Comparison of ENCODE assay signal across 9 mouse cellular contexts in genomic region chr11:58057455-58057854, GRCm38 (mm10). TPM values are rescaled to one million over a fixed set of nuclear protein-coding genes. Genes with fewer than 3 reads are reported as not detected.
DNase-seq lines count a peak whose midpoint lies in the region; ATAC-seq and TF ChIP-seq lines count a peak whose summit lies in the region.
"Had no signal": no experiment of that assay in that cellular context is flagged by ENCODE, and none has a peak within 500 bp of the region (broad histone marks: within the 10 kb centered on the region; RNA-seq: fewer than 3 reads in every experiment).

No protein-coding gene starts in this region.

- H3K9ac ChIP-seq in forebrain, postnatal 0 days: no peak overlapping the region
- H3K9ac ChIP-seq in forebrain, embryonic 13.5 days: no peak overlapping the region
- H3K9ac ChIP-seq in hindbrain, postnatal 0 days (replicated peaks; ENCODE audit: low read length): no peak overlapping the region

- peak; percentile 87 for TF ChIP-seq CTCF in forebrain, postnatal 0 days (IDR thresholded peaks at IDR 0.05; ENCODE audit: low read depth)
- peak; percentile 17; the same call in 1 of the 2 replicates for TF ChIP-seq CTCF in thymus, adult 2 months (IDR thresholded peaks at IDR 0.05; ENCODE audit: borderline replicate concordance, control insufficient read depth, extremely low read depth, insufficient read depth, low read length, poor library complexity)
- TF ChIP-seq CTCF in hindbrain, postnatal 0 days (IDR thresholded peaks at IDR 0.05; ENCODE audit: low read depth): peak; percentile 83

- H3K36me3 ChIP-seq in forebrain, postnatal 0 days (ENCODE audit: insufficient read depth): peaks cover 63% of the 10 kb centered on the region
- peaks cover 89% of the 10 kb centered on the region for H3K36me3 ChIP-seq in forebrain, embryonic 13.5 days (ENCODE audit: poor library complexity, severe bottlenecking)
- peaks cover 71% of the 10 kb centered on the region for H3K36me3 ChIP-seq in thymus, adult 2 months (ENCODE audit: control insufficient read depth, insufficient read depth, low read length)
- H3K36me3 ChIP-seq in hindbrain, postnatal 0 days (ENCODE audit: insufficient read depth, low read length): peaks cover 67% of the 10 kb centered on the region

- no peak overlapping the region for H3K4me2 ChIP-seq in forebrain, postnatal 0 days (ENCODE audit: low read depth)
- H3K4me2 ChIP-seq in forebrain, embryonic 13.5 days: no peak overlapping the region
- no peak overlapping the region for H3K4me2 ChIP-seq in hindbrain, postnatal 0 days (ENCODE audit: low read depth, low read length)

- no peaks in the 10 kb centered on the region for H3K9me3 ChIP-seq in forebrain, postnatal 0 days (ENCODE audit: low read length)
- H3K9me3 ChIP-seq in forebrain, embryonic 13.5 days (replicated peaks): no peaks in the 10 kb centered on the region
- no peaks in the 10 kb centered on the region for H3K9me3 ChIP-seq in hindbrain, postnatal 0 days (ENCODE audit: low read length)

- peak; percentile 77 for DNase-seq in forebrain, postnatal 0 days
- peak; percentile 39 for DNase-seq in thymus, adult 2 months
- no peak for DNase-seq in thymus, adult 18-20 months
- DNase-seq in cerebellum, postnatal 25 days: peak; percentile 51 to 75
- peak; percentile 77 for DNase-seq in hindbrain, postnatal 0 days (ENCODE audit: low spot score)
- DNase-seq in lung, postnatal 10 days: peak; percentile 67
- peak; percentile 17 to 58 for DNase-seq in spleen, postnatal 10 days (ENCODE audit: low spot score in 2 of 2)

- 30% methylated on average over 6 of the region's 6 CpGs for WGBS in forebrain, postnatal 0 days
- WGBS in forebrain, embryonic 13.5 days: 46% methylated on average over 6 of the region's 6 CpGs
- 54% methylated on average over 6 of the region's 6 CpGs for WGBS in thymus, adult 2 months
- WGBS in hindbrain, postnatal 0 days: 29% methylated on average over 6 of the region's 6 CpGs

- H3K27me3 ChIP-seq in forebrain, postnatal 0 days (ENCODE audit: insufficient read depth, low read length): no peaks in the 10 kb centered on the region
- no peaks in the 10 kb centered on the region for H3K27me3 ChIP-seq in forebrain, embryonic 13.5 days
- no peaks in the 10 kb centered on the region for H3K27me3 ChIP-seq in thymus, adult 2 months (ENCODE audit: control insufficient read depth, insufficient read depth, low read length)
- no peaks in the 10 kb centered on the region for H3K27me3 ChIP-seq in hindbrain, postnatal 0 days (ENCODE audit: insufficient read depth, low read length)

- no peak for TF ChIP-seq POLR2A in thymus, adult 2 months (IDR thresholded peaks at IDR 0.05; ENCODE audit: control insufficient read depth, extremely low read depth, insufficient read depth, low read length, poor library complexity)

- no peaks in the 10 kb centered on the region for H3K4me1 ChIP-seq in forebrain, postnatal 0 days (ENCODE audit: insufficient read depth)
- H3K4me1 ChIP-seq in forebrain, embryonic 13.5 days: no peaks in the 10 kb centered on the region
- H3K4me1 ChIP-seq in thymus, adult 2 months (replicated peaks; ENCODE audit: control insufficient read depth, insufficient read depth, low read length): no peaks in the 10 kb centered on the region
- no peaks in the 10 kb centered on the region for H3K4me1 ChIP-seq in hindbrain, postnatal 0 days (ENCODE audit: insufficient read depth, low read length)

- no peak overlapping the region for H3K4me3 ChIP-seq in forebrain, postnatal 0 days (ENCODE audit: low read depth, low read length)
- H3K4me3 ChIP-seq in forebrain, embryonic 13.5 days: no peak overlapping the region
- no peak overlapping the region for H3K4me3 ChIP-seq in thymus, adult 2 months (ENCODE audit: control insufficient read depth, insufficient read depth, low read length)
- no peak overlapping the region for H3K4me3 ChIP-seq in hindbrain, postnatal 0 days (ENCODE audit: low read length)

- H3K27ac ChIP-seq in forebrain, postnatal 0 days (ENCODE audit: low read depth, low read length): no peak overlapping the region
- no peak overlapping the region for H3K27ac ChIP-seq in forebrain, embryonic 13.5 days
- no peak overlapping the region for H3K27ac ChIP-seq in thymus, adult 2 months (ENCODE audit: control insufficient read depth, insufficient read depth, low read length)
- H3K27ac ChIP-seq in hindbrain, postnatal 0 days: no peak overlapping the region

- peak; percentile 75 for ATAC-seq in forebrain, postnatal 0 days
- no peak for ATAC-seq in forebrain, embryonic 13.5 days
- no peak for ATAC-seq in hindbrain, postnatal 0 days

RNA-seq across cellular contexts. Expression of gene Gm12248, which starts 35.5 kb away (rescaled TPM):
- not detected in 2 replicates for total RNA-seq in forebrain, postnatal 0 days (2014; rRNA removed)
- not detected in 2 replicates for polyA plus RNA-seq in forebrain, postnatal 0 days (2015; fragmentation: Nextera tagmentation; extraction: Ambion mirVana)
- 0.15 and 0.19 TPM in 2 replicates for polyA plus RNA-seq in forebrain, embryonic 13.5 days (2015; fragmentation: Nextera tagmentation; extraction: Ambion mirVana)
- 0.32 and 0.59 TPM in 2 replicates for polyA plus RNA-seq in thymus, adult 2 months (2012; rRNA removed)
- total RNA-seq in hindbrain, postnatal 0 days (2014; rRNA removed): not detected in 2 replicates
- polyA plus RNA-seq in hindbrain, postnatal 0 days (2015; fragmentation: Nextera tagmentation; extraction: Ambion mirVana): not detected in 2 replicates
- total RNA-seq: layer of hippocampus, postnatal 25 days had no signal

RNA-seq across cellular contexts. Expression of gene Cnot8, which starts 46.5 kb away (rescaled TPM):
- total RNA-seq in forebrain, postnatal 0 days (2014; rRNA removed): 100 and 121 TPM in 2 replicates
- polyA plus RNA-seq in forebrain, postnatal 0 days (2015; fragmentation: Nextera tagmentation; extraction: Ambion mirVana): 107 and 114 TPM in 2 replicates
- polyA plus RNA-seq in forebrain, embryonic 13.5 days (2015; fragmentation: Nextera tagmentation; extraction: Ambion mirVana): 124 and 129 TPM in 2 replicates
- 158 and 192 TPM in 2 replicates for polyA plus RNA-seq in thymus, adult 2 months (2012; rRNA removed)
- 76.4 and 83.7 TPM in 2 replicates for total RNA-seq in hindbrain, postnatal 0 days (2014; rRNA removed)
- polyA plus RNA-seq in hindbrain, postnatal 0 days (2015; fragmentation: Nextera tagmentation; extraction: Ambion mirVana): 82.1 and 83.1 TPM in 2 replicates

RNA-seq across cellular contexts. Expression of gene Larp1, which starts 48.6 kb away (rescaled TPM):
- total RNA-seq in forebrain, postnatal 0 days (2014; rRNA removed): 33.0 and 43.9 TPM in 2 replicates
- polyA plus RNA-seq in forebrain, postnatal 0 days (2015; fragmentation: Nextera tagmentation; extraction: Ambion mirVana): 7.6 and 13.3 TPM in 2 replicates
- 14.1 and 16.3 TPM in 2 replicates for polyA plus RNA-seq in forebrain, embryonic 13.5 days (2015; fragmentation: Nextera tagmentation; extraction: Ambion mirVana)
- polyA plus RNA-seq in thymus, adult 2 months (2012; rRNA removed): 54.4 and 64.4 TPM in 2 replicates
- total RNA-seq in hindbrain, postnatal 0 days (2014; rRNA removed): 41.0 and 42.9 TPM in 2 replicates
- polyA plus RNA-seq in hindbrain, postnatal 0 days (2015; fragmentation: Nextera tagmentation; extraction: Ambion mirVana): 14.9 and 15.0 TPM in 2 replicates

Comparison
In these comparisons a context has a peak if more than half of its experiments do, and no peak if none do; other contexts are left out.
1. DNase-seq: peak in forebrain, postnatal 0 days (single experiment), thymus, adult 2 months (single experiment), cerebellum, postnatal 25 days (2 of 2), hindbrain, postnatal 0 days (single experiment), lung, postnatal 10 days (single experiment) and spleen, postnatal 10 days (2 of 2); none in thymus, adult 18-20 months (0 of 2).
2. CTCF ChIP-seq: peak in every context shown above with its lines; median percentile 87 in forebrain, postnatal 0 days; 83 in hindbrain, postnatal 0 days; 17 in thymus, adult 2 months.